Mouse (Mus musculus): Measurements from ENCODE around the gene Vmn1r6. TPM values are rescaled to one million over a fixed set of nuclear protein-coding genes. Genes with fewer than 3 reads are reported as not detected.
"Not testable (repeated sequence)": the region's sequence is repeated elsewhere in the genome, so short reads cannot be mapped to it uniquely, and the experiment has no call there.

Vmn1r6 gene
- polyA plus RNA-seq (2014; fragmentation: Nextera tagmentation; extraction: Ambion mirVana): not detected in 2 replicates

DNA sequence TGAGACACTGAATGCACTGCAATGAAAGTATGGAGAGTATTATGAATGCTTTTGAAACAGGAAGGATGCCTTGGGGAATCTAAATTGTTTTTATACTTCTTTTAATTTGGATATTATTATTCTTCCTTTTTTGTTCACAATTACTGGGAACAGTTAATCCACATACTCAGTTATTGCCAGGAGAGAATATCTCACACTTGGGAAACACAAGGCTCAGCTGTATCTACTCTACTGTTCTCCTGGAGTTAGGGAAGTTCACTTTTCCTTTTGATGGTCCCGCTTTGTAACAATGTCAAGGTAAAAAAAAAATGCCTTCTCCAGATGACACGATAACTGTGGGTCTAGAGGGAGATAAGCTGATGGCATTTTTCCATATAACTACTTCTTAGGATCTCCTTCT lies at the start of gene Vmn1r6:
Gene Vmn1r6, plus strand, starts transcription at position 301 of the 400 bp plus-strand sequence.
- WGBS: 69% methylated on average over 2 of the region's 2 CpGs
- H3K4me1 ChIP-seq (ENCODE audit: control insufficient read depth in 2 of 2, insufficient read depth in 2 of 2, low read length in 2 of 2): no peaks in the 10 kb centered on the region
- H3K4me3 ChIP-seq (ENCODE audit: control insufficient read depth in 1 of 2, insufficient read depth in 1 of 2, low read depth in 1 of 2, low read length in 2 of 2): no peak within 1 kb of the TSS
- H3K36me3 ChIP-seq (ENCODE audit: control insufficient read depth, insufficient read depth, low read length): no peaks in the 10 kb centered on the region
- no peaks in the 10 kb centered on the region for H3K9me3 ChIP-seq (ENCODE audit: control insufficient read depth, low read length)
- no peak within 1 kb of the TSS for H3K27ac ChIP-seq (replicated peaks in 1 of 2; ENCODE audit: control insufficient read depth in 1 of 2, insufficient read depth in 1 of 2, low read depth in 2 of 2, low read length in 2 of 2)
- ATAC-seq (ENCODE audit: insufficient number of reproducible peaks, insufficient read depth, low FRiP score, low read depth): no peak
- H3K9ac ChIP-seq (ENCODE audit: low read length): no peak within 1 kb of the TSS
- H3K27me3 ChIP-seq (ENCODE audit: control insufficient read depth, insufficient read depth, low read length): no peaks in the 10 kb centered on the region
- no peak within 1 kb of the TSS for H3K4me2 ChIP-seq (ENCODE audit: low read length)

DNA sequence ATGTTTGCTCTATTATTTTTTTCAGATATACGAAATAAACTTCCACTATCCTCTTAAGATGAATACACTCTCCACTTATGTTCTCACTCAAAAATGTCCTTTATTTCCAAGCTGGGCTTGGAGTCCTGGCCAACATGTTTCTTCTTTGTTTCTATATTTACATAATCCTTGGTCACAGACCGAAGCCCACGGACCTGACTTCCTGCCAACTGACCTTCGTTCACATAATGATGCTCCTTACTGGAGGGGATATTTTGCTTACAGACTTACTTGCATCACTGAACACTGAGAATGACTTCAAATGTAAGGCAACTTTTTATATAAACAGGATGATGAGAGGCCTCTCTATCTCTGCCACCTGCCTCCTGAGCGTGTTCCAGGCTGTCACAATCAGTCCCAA lies 40.6 kb upstream of the Vmn1r6 start:
- Histone ChIP-seq H3K4me1 (ENCODE audit: control insufficient read depth in 2 of 2, insufficient read depth in 2 of 2, low read length in 2 of 2) (no peaks in the 10 kb centered on the region), H3K4me3 (ENCODE audit: control insufficient read depth in 1 of 2, insufficient read depth in 1 of 2, low read depth in 1 of 2, low read length in 2 of 2) (no peak overlapping the region), H3K36me3 (ENCODE audit: control insufficient read depth, insufficient read depth, low read length) (no peaks in the 10 kb centered on the region), H3K9me3 (ENCODE audit: control insufficient read depth, low read length) (no peaks in the 10 kb centered on the region), H3K27ac (replicated peaks in 1 of 2; ENCODE audit: control insufficient read depth in 1 of 2, insufficient read depth in 1 of 2, low read depth in 2 of 2, low read length in 2 of 2) (no peak overlapping the region), H3K4me2 (ENCODE audit: low read length) (no peak overlapping the region), H3K9ac (ENCODE audit: low read length) (no peak overlapping the region), H3K27me3 (ENCODE audit: control insufficient read depth, insufficient read depth, low read length) (no peaks in the 10 kb centered on the region)
- no peak for ATAC-seq (ENCODE audit: insufficient number of reproducible peaks, insufficient read depth, low FRiP score, low read depth)
- WGBS: 68% methylated on average over 5 of the region's 5 CpGs

GRCm38 (mm10) chr6:56969973-56970372 lies 27.1 kb upstream of the Vmn1r6 start, which contains the start of gene Vmn1r5:
Gene Vmn1r5 (plus strand): TSS chr6:56970273.
- Histone ChIP-seq H3K27me3 (ENCODE audit: control insufficient read depth, insufficient read depth, low read length) (no peaks in the 10 kb centered on the region), H3K36me3 (ENCODE audit: control insufficient read depth, insufficient read depth, low read length) (no peaks in the 10 kb centered on the region), H3K4me2 (ENCODE audit: low read length) (no peak within 1 kb of the TSS), H3K4me3 (ENCODE audit: control insufficient read depth in 1 of 2, insufficient read depth in 1 of 2, low read depth in 1 of 2, low read length in 2 of 2) (no peak within 1 kb of the TSS), H3K27ac (replicated peaks in 1 of 2; ENCODE audit: control insufficient read depth in 1 of 2, insufficient read depth in 1 of 2, low read depth in 2 of 2, low read length in 2 of 2) (no peak within 1 kb of the TSS), H3K9me3 (ENCODE audit: control insufficient read depth, low read length) (no peaks in the 10 kb centered on the region), H3K9ac (ENCODE audit: low read length) (no peak within 1 kb of the TSS), H3K4me1 (ENCODE audit: control insufficient read depth in 2 of 2, insufficient read depth in 2 of 2, low read length in 2 of 2) (no peaks in the 10 kb centered on the region)
- ATAC-seq (ENCODE audit: insufficient number of reproducible peaks, insufficient read depth, low FRiP score, low read depth): no peak

- H3K27ac ChIP-seq (replicated peaks in 1 of 2; ENCODE audit: control insufficient read depth in 1 of 2, insufficient read depth in 1 of 2, low read depth in 2 of 2, low read length in 2 of 2); H3K9me3 ChIP-seq (ENCODE audit: control insufficient read depth, low read length); H3K27me3 ChIP-seq (ENCODE audit: control insufficient read depth, insufficient read depth, low read length); H3K4me2 ChIP-seq (ENCODE audit: low read length); H3K9ac ChIP-seq (ENCODE audit: low read length); H3K36me3 ChIP-seq (ENCODE audit: control insufficient read depth, insufficient read depth, low read length); H3K4me1 ChIP-seq (ENCODE audit: control insufficient read depth in 2 of 2, insufficient read depth in 2 of 2, low read length in 2 of 2); ATAC-seq (ENCODE audit: insufficient number of reproducible peaks, insufficient read depth, low FRiP score, low read depth); H3K4me3 ChIP-seq (ENCODE audit: control insufficient read depth in 1 of 2, insufficient read depth in 1 of 2, low read depth in 1 of 2, low read length in 2 of 2): not testable (repeated sequence)
- 75% methylated on average over 2 of the region's 2 CpGs for WGBS
Observed at GRCm38 (mm10) chr6:57025224-57025623, 28.2 kb downstream of the Vmn1r6 start, which contains the start of gene Vmn1r7. Gene Vmn1r7 (minus strand): TSS chr6:57025324.

- no peak for ATAC-seq (ENCODE audit: insufficient number of reproducible peaks, insufficient read depth, low FRiP score, low read depth)
- Histone ChIP-seq H3K4me2 (ENCODE audit: low read length) (no peak within 1 kb of the TSS), H3K27me3 (ENCODE audit: control insufficient read depth, insufficient read depth, low read length) (no peaks in the 10 kb centered on the region)
Observed at GRCm38 (mm10) chr6:57031984-57032383, 34.9 kb downstream of the Vmn1r6 start, which contains the start of gene Vmn1r8. Gene Vmn1r8 (plus strand): TSS chr6:57032284.

DNA sequence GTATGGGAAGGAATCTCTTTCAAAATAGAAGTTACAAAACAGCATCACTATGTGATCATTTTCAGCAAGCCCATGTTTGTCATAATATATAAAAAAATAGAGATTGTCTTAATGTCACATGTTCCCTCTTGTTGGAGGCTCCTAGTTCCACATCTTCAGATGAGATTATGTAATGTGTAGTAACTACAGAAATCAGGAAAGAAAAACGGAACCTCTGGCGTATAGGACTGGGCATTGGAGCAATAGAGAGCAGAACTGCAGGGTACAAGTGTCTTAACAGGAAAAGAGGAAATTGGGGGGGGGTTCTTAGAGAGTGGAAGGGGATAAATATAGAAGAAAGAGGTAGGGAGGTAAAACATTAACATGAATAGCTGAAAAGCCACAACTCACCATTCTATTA lies 37.6 kb downstream of the Vmn1r6 start:
- Histone ChIP-seq H3K27ac (replicated peaks in 1 of 2; ENCODE audit: control insufficient read depth in 1 of 2, insufficient read depth in 1 of 2, low read depth in 2 of 2, low read length in 2 of 2) (no peak overlapping the region), H3K36me3 (ENCODE audit: control insufficient read depth, insufficient read depth, low read length) (no peaks in the 10 kb centered on the region), H3K4me2 (ENCODE audit: low read length) (no peak overlapping the region), H3K9ac (ENCODE audit: low read length) (no peak overlapping the region), H3K4me3 (ENCODE audit: control insufficient read depth in 1 of 2, insufficient read depth in 1 of 2, low read depth in 1 of 2, low read length in 2 of 2) (no peak overlapping the region), H3K4me1 (ENCODE audit: control insufficient read depth in 2 of 2, insufficient read depth in 2 of 2, low read length in 2 of 2) (no peaks in the 10 kb centered on the region), H3K27me3 (ENCODE audit: control insufficient read depth, insufficient read depth, low read length) (no peaks in the 10 kb centered on the region), H3K9me3 (ENCODE audit: control insufficient read depth, low read length) (no peaks in the 10 kb centered on the region)
- ATAC-seq (ENCODE audit: insufficient number of reproducible peaks, insufficient read depth, low FRiP score, low read depth): no peak
- 68% methylated on average over 2 of the region's 2 CpGs for WGBS

More at GRCm38 (mm10) chr6:57031984-57032383, 34.9 kb downstream of the Vmn1r6 start, which contains the start of gene Vmn1r8:
- no peaks in the 10 kb centered on the region for H3K9me3 ChIP-seq (ENCODE audit: control insufficient read depth, low read length)
- H3K9ac ChIP-seq (ENCODE audit: low read length): no peak within 1 kb of the TSS
- no peaks in the 10 kb centered on the region for H3K36me3 ChIP-seq (ENCODE audit: control insufficient read depth, insufficient read depth, low read length)
- H3K4me3 ChIP-seq (ENCODE audit: control insufficient read depth in 1 of 2, insufficient read depth in 1 of 2, low read depth in 1 of 2, low read length in 2 of 2): no peak within 1 kb of the TSS
- H3K27ac ChIP-seq (replicated peaks in 1 of 2; ENCODE audit: control insufficient read depth in 1 of 2, insufficient read depth in 1 of 2, low read depth in 2 of 2, low read length in 2 of 2): no peak within 1 kb of the TSS
- H3K4me1 ChIP-seq (ENCODE audit: control insufficient read depth in 2 of 2, insufficient read depth in 2 of 2, low read length in 2 of 2): no peaks in the 10 kb centered on the region

Other genes with a start within 250 kb of the Vmn1r6 start
- gene Kbtbd2, start 199.4 kb upstream of the Vmn1r6 start, polyA plus RNA-seq (2014; fragmentation: Nextera tagmentation; extraction: Ambion mirVana): 35.1 and 36.3 TPM in 2 replicates
- gene Fkbp9, start 165.2 kb upstream of the Vmn1r6 start, polyA plus RNA-seq (2014; fragmentation: Nextera tagmentation; extraction: Ambion mirVana): 147 and 148 TPM in 2 replicates
- gene Nt5c3, start 73.3 kb upstream of the Vmn1r6 start, polyA plus RNA-seq (2014; fragmentation: Nextera tagmentation; extraction: Ambion mirVana): 72.8 and 74.8 TPM in 2 replicates
- 0.09 and 0.19 TPM in 2 replicates for gene Vmn1r4, start 73.2 kb upstream of the Vmn1r6 start, polyA plus RNA-seq (2014; fragmentation: Nextera tagmentation; extraction: Ambion mirVana)
- not detected in 2 replicates for gene Vmn1r5, start 27.0 kb upstream of the Vmn1r6 start, polyA plus RNA-seq (2014; fragmentation: Nextera tagmentation; extraction: Ambion mirVana)
- not detected in 2 replicates for gene Vmn1r7, start 28.1 kb downstream of the Vmn1r6 start, polyA plus RNA-seq (2014; fragmentation: Nextera tagmentation; extraction: Ambion mirVana)
- not detected in 2 replicates for gene Vmn1r8, start 35.0 kb downstream of the Vmn1r6 start, polyA plus RNA-seq (2014; fragmentation: Nextera tagmentation; extraction: Ambion mirVana)
- not detected in 2 replicates for gene Vmn1r9, start 69.5 kb downstream of the Vmn1r6 start, polyA plus RNA-seq (2014; fragmentation: Nextera tagmentation; extraction: Ambion mirVana)
- not detected in 2 replicates for gene Vmn1r10, start 112.2 kb downstream of the Vmn1r6 start, polyA plus RNA-seq (2014; fragmentation: Nextera tagmentation; extraction: Ambion mirVana)
- gene Vmn1r11, start 136.2 kb downstream of the Vmn1r6 start, polyA plus RNA-seq (2014; fragmentation: Nextera tagmentation; extraction: Ambion mirVana): not detected in 2 replicates
- gene Vmn1r12, start 159.7 kb downstream of the Vmn1r6 start, polyA plus RNA-seq (2014; fragmentation: Nextera tagmentation; extraction: Ambion mirVana): not detected in 2 replicates
- gene Vmn1r13, start 206.0 kb downstream of the Vmn1r6 start, polyA plus RNA-seq (2014; fragmentation: Nextera tagmentation; extraction: Ambion mirVana): not detected in 2 replicates
- gene Vmn1r14, start 234.4 kb downstream of the Vmn1r6 start, polyA plus RNA-seq (2014; fragmentation: Nextera tagmentation; extraction: Ambion mirVana): not detected in 2 replicates

Measured in heart, embryonic 14.5 days (tissue).